Mouse (Mus musculus) bone marrow macrophage, adult 2 months (primary cell): ENCODE results near the gene Fndc8.

ENCODE experiments used
- CTCF ChIP-seq: IDR thresholded peaks from 2 replicates; pipeline ENCODE4 v1.5.1; 2012; ENCODE audit warnings: low read depth, mild to moderate bottlenecking, low read length, moderate library complexity
- POLR2A ChIP-seq: IDR thresholded peaks from 2 replicates; pipeline ENCODE4 v1.6.1; 2012; ENCODE audit warnings: mild to moderate bottlenecking, low read depth, low read length, borderline replicate concordance

GRCm38 (mm10) chr11:82870173-82871030 is 21.5 kb upstream of the Fndc8 start:
- no peak for TF ChIP-seq CTCF
- TF ChIP-seq POLR2A = no peak
